Mouse (Mus musculus) C2C12 (cell line): Measurements from ENCODE around the gene Cdca3. TPM values are rescaled to one million over a fixed set of nuclear protein-coding genes. Genes with fewer than 3 reads are reported as not detected.

ENCODE experiments used
- H3K27me3 ChIP-seq: one replicate; pipeline ENCODE4 v1.6.1; 2011; ENCODE audit not compliant: control insufficient read depth, insufficient read depth, insufficient read length
- H3K36me3 ChIP-seq: one replicate; pipeline ENCODE4 v1.6.1; 2011; ENCODE audit not compliant: control insufficient read depth, insufficient read depth
- H3K4me3 ChIP-seq: one replicate; pipeline ENCODE4 v1.5.1; 2011; ENCODE audit warnings: mild to moderate bottlenecking, control low read depth; ENCODE audit not compliant: poor library complexity, insufficient read depth, severe bottlenecking
- H3K79me2 ChIP-seq: one replicate; pipeline ENCODE4 v1.6.1; 2011; ENCODE audit not compliant: control insufficient read depth, insufficient read depth
- H3K79me3 ChIP-seq: one replicate; pipeline ENCODE4 v1.6.1; 2011; ENCODE audit warnings: low read depth, control low read depth
- H3ac ChIP-seq: one replicate; pipeline ENCODE3; 2011; ENCODE audit warnings: low read depth; ENCODE audit not compliant: control insufficient read depth, insufficient read length
- CEBPB ChIP-seq: IDR thresholded peaks from one replicate; pipeline ENCODE4 v1.6.1; 2011; ENCODE audit warnings: low read depth, mild to moderate bottlenecking, control low read depth, moderate library complexity
- CTCF ChIP-seq: IDR thresholded peaks from one replicate; pipeline ENCODE4 v1.5.1; 2011; ENCODE audit not compliant: control insufficient read depth, insufficient read depth, insufficient read length
- FOSL1 ChIP-seq: IDR thresholded peaks from one replicate; pipeline ENCODE4 v1.8.0; 2011; ENCODE audit warnings: mild to moderate bottlenecking, low read length; ENCODE audit not compliant: poor library complexity, insufficient read depth, severe bottlenecking
- MAX ChIP-seq: IDR thresholded peaks from one replicate; pipeline ENCODE4 v1.6.1; 2011; ENCODE audit warnings: mild to moderate bottlenecking, control low read depth
- MYOD1 ChIP-seq: IDR thresholded peaks from one replicate; pipeline ENCODE4 v1.6.1; 2011; ENCODE audit warnings: low read depth; ENCODE audit not compliant: control insufficient read depth, insufficient read length
- MYOG ChIP-seq: IDR thresholded peaks from one replicate; pipeline ENCODE4 v1.6.1; 2011; ENCODE audit not compliant: control insufficient read depth, insufficient read length; ENCODE audit errors: extremely low read depth
- USF1 ChIP-seq: IDR thresholded peaks from one replicate; pipeline ENCODE4 v1.6.1; 2011; ENCODE audit warnings: low read depth, mild to moderate bottlenecking, control low read depth, moderate library complexity
- polyA plus RNA-seq: library from polyadenylated mRNA; unstranded; fragments of >200 nt; fragmentation: generic; extraction: Trizol; gene quantifications from one replicate; pipeline ENCODE4 v1.2.1, GENCODE M21; 2012; ENCODE audit warnings: missing spikeins

The Cdca3 gene
- polyA plus RNA-seq, 1 experiment, result 69.9 TPM

DNA sequence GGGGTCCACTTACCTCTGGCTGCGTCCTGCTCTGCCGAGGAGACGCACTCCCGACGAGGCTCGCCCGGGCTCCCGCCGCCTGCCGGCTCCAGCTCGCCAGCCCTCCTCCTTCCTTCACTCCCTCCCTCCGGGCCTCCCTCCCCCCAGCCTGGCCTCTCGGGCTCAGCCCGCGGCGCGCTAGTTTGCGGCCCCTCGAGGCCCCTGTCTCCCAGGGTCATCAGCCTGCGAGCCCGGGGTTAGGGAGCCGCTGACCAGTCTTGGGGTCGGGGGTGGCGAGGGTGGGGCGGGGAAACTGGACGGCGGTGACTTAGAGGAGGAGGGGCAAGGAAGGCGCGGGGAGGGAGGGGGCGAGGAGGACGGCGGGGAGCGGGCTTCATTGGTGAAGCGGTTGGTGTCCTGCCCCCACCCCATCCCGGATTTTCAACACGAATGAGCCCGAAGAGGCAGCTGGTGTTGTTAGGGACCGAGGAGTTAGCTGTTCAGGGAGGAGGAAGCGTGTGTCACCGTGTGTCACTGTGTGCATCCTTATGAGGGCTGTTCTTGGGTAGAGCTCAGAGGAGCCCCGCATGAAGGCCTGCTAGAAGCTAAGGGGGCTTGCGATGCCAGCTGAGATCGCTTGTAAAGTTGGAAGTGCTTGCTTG lies 34.4 kb downstream of the Cdca3 start, which contains the start of gene Gpr162:
Gene Gpr162 (minus strand): TSS at position 326 of the 641 bp plus-strand sequence.
- Histone ChIP-seq H3K4me3 (no peak within 1 kb of the TSS), H3K36me3 (no peaks in the 10 kb centered on the region), H3K27me3 (peaks cover 65% of the 10 kb centered on the region), H3K79me3 (no peaks in the 10 kb centered on the region), H3K79me2 (no peaks in the 10 kb centered on the region), H3ac (peak within 1 kb of the TSS; percentile 36)
- TF ChIP-seq MYOD1 (no peak), MAX (no peak), MYOG (no peak), CEBPB (no peak), FOSL1 (no peak), CTCF (no peak), USF1 (no peak)

DNA sequence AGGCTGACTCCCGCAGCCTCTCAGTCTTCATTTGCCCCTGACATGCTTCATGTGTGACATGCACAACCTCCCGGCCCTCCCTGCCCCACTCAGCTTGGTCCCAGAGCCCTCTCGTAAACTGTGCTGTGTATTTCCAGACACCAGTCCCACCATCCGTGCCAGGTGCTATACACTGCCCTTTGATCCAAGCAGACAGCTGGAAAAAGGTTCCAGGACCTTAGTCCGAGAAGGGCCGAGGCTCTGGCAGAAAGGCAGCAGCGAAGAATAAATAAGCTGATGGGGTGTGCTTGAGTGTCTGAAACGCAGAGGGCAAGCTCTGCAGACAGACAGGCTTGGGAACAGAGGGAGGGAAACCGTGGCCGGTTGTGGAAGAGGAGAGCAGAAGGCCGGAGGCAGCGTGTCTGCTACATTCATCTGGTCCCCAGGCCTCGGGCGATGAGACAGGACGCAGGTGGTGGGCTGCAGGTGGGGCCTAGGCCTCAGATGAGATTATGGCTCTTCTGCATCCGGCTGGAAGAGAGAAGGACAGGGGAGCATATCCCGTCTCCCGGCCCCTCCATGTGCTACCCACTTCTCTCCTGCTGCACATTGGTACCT lies 36.5 kb downstream of the Cdca3 start:
- Histone ChIP-seq H3ac (no peak overlapping the region), H3K36me3 (no peaks in the 10 kb centered on the region), H3K79me2 (no peaks in the 10 kb centered on the region), H3K79me3 (no peaks in the 10 kb centered on the region), H3K27me3 (peaks cover 75% of the 10 kb centered on the region), H3K4me3 (no peak overlapping the region)
- no peak for TF ChIP-seq USF1
- TF ChIP-seq MYOG, result no peak
- no peak for TF ChIP-seq CEBPB
- TF ChIP-seq MAX, result no peak
- no peak for TF ChIP-seq FOSL1
- no peak for TF ChIP-seq CTCF
- TF ChIP-seq MYOD1, result no peak

DNA sequence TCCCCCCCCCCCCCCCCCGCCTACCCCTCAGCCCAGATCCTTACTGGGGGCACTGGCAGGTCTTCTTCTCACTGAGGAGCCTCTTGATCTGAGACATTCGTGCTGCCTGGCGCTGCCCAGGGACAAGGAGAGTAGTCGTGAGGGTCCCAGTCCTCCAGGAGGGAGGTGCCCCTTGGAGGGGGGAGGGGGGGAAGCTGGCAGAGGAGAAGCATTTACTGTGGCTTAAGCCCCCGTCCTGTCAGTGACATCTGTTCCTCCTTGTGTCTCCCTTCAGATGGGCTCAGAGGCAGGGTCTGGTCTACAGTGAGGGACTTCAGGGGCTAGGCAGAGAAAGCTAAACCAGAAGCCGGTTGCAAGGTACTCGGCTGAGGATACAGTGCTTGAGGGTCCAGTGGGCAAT lies 37.2 kb downstream of the Cdca3 start:
- no peak for TF ChIP-seq CEBPB
- no peak for TF ChIP-seq USF1
- TF ChIP-seq FOSL1, result no peak
- no peak for TF ChIP-seq MAX
- no peak for TF ChIP-seq CTCF
- TF ChIP-seq MYOG, result no peak
- TF ChIP-seq MYOD1, result no peak
- Histone ChIP-seq H3K4me3 (no peak overlapping the region), H3K79me3 (no peaks in the 10 kb centered on the region), H3K79me2 (no peaks in the 10 kb centered on the region), H3K36me3 (no peaks in the 10 kb centered on the region), H3ac (no peak overlapping the region), H3K27me3 (peaks cover 74% of the 10 kb centered on the region)

- H3K79me3 ChIP-seq, result no peaks in the 10 kb centered on the region
- no peak overlapping the region for H3ac ChIP-seq
- peaks cover 52% of the 10 kb centered on the region for H3K27me3 ChIP-seq
- H3K36me3 ChIP-seq, result no peaks in the 10 kb centered on the region
- no peak overlapping the region for H3K4me3 ChIP-seq
- H3K79me2 ChIP-seq, result no peaks in the 10 kb centered on the region
- TF ChIP-seq FOSL1 (no peak), MYOG (no peak), MYOD1 (no peak), CEBPB (no peak), MAX (no peak), USF1 (no peak), CTCF (no peak)
Measured at GRCm38 (mm10) chr6:124874348-124874747, 45.0 kb downstream of the Cdca3 start.

- Histone ChIP-seq H3K4me3 (no peak overlapping the region), H3K27me3 (peaks cover 34% of the 10 kb centered on the region)
Measured at GRCm38 (mm10) chr6:124879390-124879789, 50.0 kb downstream of the Cdca3 start.

More at GRCm38 (mm10) chr6:124879390-124879789, 50.0 kb downstream of the Cdca3 start:
- TF ChIP-seq MYOD1 (peak; percentile 25), FOSL1 (no peak), MYOG (no peak)
- Histone ChIP-seq H3K79me3 (no peaks in the 10 kb centered on the region), H3K79me2 (no peaks in the 10 kb centered on the region), H3ac (no peak overlapping the region), H3K36me3 (no peaks in the 10 kb centered on the region)
